Mouse (Mus musculus) adipocyte (in vitro differentiated cells): ENCODE results near the gene Cutc.

Experiments used
- DNase-seq: peaks from one replicate; pipeline ENCODE4 v3.0.0-alpha.2; 2016; ENCODE audit warnings: low spot score

Cutc gene

DNA sequence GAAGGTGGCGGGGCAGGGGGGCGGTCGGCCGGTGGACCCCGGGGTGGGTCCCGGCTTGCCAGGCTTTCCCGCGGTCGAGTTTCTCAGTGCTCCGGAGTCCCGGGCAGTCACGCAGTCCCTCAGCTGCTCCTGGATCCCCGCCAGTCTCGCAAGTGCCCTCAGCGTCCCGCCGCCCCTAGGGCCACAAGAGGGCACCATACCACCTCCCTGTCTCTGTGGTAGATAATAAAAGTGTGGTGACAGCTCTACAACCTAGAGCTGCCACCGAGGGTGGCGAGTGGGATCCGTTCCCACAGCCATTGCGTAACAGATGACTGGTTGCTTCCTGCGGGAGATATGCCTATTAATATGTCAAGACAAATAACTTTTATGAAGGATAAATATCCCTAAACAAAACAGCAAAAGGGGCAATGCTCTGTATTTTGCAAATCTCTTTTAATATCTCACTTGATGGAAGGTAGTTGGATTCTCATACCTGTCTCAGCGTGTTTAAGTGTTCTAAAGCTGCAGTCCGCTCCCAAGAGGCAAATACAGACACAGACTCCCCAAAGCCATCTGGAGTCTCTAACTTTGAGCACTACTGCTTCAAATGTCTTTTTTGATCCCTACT is 535 bp downstream of the Cutc start:
- peak; percentile 94 for DNase-seq

DNA sequence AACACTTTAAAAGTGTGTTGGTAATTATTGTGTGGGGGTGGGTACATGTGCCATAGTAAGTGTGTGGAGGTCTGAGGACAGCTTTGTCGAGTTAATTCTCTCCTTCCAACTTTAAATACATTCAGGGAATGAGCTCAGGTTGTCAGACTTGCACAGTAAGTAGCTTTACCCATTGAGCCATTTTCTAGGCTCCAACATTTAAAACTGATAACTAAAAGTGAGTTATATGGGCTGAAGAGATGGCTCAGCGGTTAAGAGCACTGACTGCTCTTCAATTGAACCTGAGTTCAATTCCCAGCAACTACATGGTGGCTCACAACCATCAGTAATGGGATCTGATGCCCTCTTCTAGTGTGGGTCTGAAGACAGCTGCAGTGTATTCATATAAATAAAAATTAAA is 1.4 kb downstream of the Cutc start:
- no peak for DNase-seq

DNA sequence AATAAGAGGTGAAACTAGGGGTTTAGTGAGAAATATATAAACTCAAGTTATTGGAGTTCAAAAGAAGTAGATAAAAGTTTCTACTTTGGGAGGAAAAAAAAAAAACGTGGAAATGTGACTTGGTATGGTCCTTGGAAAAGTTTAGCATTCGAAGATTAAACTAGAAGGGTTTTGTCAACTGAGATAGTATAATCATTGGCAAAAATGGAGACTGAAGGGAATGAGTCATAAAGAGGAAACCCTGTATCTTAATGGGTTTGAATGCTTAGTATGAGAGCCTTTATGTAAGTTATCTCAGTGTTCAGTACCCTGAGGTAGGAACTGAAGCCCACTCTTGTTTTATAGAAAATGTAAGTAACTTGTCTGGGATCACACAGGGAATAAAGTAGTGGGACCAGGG is 2.1 kb downstream of the Cutc start:
- DNase-seq = no peak

- peak; percentile 81 for DNase-seq
Observed at GRCm38 (mm10) chr19:43760504-43760903, 7.7 kb downstream of the Cutc start.

DNA sequence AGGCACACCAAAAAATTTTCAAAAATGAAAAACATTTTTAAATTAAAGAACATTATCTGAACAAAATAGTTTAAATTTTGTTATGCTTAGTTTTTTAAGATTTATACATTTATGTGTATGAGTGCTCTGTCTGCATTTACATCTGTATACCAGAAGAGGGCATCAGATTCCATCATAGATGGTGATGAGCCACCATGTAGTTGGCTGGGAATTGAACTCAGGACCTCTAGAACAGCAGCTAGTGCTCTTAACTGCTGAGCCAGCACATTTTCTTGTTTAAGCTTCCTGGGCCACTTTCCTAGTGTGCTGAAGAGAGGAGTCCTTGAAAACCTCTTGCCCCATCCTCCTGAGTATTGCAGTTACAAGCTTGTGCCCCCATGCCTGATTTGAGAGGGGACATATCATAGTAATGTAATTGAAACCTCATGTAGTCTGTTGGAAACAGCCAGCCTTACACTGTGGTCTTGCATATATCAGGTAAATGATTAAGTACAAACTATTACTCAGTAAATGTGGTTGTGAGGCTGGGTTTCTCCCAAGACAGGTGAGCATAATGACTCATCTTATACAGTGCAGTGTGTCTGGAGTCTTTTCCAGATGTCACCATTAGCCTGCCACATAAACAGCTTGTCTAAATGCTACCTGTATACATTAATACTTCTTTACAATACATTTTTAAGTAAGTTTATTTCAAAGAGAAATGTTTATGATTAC is 8.9 kb downstream of the Cutc start:
- DNase-seq = no peak

DNA sequence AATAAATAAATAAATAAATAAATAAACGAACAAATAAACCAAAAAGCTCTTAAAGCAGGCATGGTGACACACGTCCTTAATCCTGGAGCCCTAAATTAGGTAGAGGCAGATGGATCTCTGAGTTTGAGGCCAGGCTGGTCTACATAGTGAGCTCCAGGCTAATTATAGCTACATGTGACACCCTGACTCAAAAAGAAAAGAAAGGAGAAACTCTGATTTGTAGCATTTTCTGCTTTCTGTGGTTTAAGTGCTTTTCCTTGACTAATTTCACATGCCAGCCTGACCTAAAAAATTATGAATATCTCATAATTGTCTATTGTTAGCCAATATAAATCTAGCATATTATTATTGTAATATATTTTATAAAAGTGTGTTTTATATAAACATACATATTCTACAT is 9.6 kb downstream of the Cutc start:
- DNase-seq = no peak

GRCm38 (mm10) chr19:43766451-43766850 is 13.7 kb downstream of the Cutc start:
- DNase-seq = no peak

DNA sequence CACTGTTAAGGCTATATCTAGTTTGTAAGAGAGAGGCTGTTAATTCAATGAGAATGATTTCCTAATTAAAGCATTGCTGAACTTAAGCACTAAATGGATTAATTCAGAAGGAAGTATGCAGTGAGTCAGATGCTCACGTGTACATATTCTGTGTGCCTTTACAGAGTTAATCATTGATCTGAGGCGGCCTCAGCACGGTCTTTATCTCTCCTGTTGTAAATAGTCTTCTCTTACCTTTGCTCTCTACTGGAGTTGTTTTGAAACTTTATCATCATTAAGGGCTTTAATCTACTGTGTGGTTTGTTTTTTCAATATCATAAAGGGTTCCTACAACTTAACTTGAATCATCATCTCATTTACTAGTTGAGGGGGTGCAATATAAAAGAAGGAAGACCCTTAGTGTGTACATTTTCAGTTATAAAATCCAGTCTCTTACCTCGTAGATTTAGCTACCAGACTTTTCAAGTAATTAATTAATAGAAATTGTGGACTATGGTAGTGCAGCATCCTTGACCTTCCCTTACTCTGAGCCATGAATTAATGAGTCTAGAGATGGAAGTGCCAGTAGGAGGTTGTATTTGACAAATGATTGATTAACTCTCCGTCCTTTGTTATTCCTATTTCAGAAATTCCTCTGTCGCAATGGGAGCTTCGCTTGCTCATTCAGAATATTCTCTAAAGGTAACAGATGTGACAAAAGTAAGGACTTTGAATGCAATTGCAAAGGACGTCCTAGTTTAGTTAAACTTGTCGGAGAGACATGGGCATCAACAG is 14.9 kb downstream of the Cutc start:
- no peak for DNase-seq

GRCm38 (mm10) chr19:43769366-43769960 is 16.7 kb downstream of the Cutc start:
- DNase-seq = peak; percentile 87

DNA sequence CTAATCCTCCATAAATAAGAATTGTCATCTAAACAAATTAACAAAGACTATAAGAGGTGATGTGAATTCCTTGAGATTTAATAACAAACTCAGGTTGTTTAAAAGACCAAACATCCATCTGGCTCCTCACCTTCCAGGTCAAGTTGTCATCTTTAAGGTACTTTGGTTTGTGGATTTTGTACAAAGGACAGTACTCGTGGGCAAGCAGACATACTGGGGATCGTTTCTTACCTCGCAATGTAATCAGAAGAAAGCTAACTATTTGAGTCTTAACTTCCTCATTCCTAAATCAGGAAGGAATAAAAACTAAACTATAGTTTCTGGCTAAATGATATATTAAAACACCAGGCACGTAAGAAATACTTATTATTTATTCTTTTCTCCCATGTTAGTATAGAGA is 17.8 kb downstream of the Cutc start:
- DNase-seq = no peak

- DNase-seq = no peak
Observed at GRCm38 (mm10) chr19:43771499-43771969, 18.7 kb downstream of the Cutc start.

- no peak for DNase-seq
Observed at GRCm38 (mm10) chr19:43772311-43772710, 19.5 kb downstream of the Cutc start.

- DNase-seq = no peak
Observed at GRCm38 (mm10) chr19:43775433-43775832, 22.6 kb downstream of the Cutc start.

DNA sequence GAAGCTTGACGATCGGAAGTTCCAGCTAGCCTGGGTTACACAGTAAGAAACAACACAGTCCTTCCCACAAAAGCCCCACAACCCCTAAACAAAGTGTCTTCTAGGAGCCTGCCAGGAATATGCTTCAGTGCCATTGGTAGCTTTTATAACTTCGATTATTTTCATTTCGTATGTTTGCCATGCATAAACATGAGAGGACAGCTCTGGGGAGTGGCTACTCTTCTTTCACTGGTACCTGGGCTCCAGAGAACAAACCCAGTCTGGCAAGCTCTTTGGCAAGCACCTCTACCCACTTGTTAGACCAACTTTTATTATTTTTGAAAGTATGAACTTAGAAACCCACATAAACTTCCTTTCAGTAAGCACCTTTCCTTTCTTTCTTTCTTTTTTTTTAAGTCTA is 23.8 kb downstream of the Cutc start:
- DNase-seq = no peak

GRCm38 (mm10) chr19:43777308-43777707 is 24.5 kb downstream of the Cutc start:
- DNase-seq = no peak

GRCm38 (mm10) chr19:43780391-43780790 is 27.6 kb downstream of the Cutc start:
- DNase-seq = no peak

DNA sequence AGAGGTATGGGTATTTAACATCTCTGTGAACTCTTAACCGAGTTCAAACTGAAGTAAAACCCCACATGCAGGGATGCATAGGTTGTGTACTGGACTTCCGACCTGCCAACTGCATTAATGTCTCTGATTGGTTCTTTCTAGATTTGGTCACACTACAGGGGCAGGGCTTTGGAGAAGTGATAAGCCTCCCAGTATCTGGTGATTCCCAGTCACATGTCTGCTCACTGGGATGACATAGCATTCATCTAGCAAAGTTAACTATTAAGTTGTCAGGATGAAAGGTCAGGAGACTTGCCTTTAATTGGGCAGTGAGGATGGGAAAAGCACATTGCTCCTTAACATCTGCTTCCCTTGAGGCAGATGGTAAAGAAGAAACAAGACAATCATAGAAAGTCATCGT is 29.2 kb downstream of the Cutc start, which contains the start of gene Abcc2:
Abcc2 (plus strand) TSS at position 213 of the 400 bp plus-strand sequence.
- DNase-seq = no peak

DNA sequence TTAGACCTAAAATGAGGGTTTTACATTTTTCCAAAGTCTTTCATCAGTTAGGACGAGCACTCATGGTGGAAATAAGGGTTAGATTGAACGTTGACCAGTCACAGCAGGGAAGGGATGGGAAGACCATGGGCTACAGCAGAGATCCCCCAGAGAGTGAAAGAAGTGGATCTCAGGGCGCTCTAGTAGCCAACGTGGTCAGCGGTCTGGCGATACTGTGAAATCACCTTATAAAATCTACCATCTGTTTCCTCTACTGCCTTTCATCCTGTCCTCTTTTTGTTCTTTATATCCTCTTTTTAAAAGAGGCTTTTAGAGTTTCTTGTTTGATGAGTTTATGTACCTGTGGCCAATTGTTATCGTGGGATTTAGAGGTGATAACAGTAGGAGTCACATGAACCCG is 32.0 kb downstream of the Cutc start:
- DNase-seq = no peak

DNA sequence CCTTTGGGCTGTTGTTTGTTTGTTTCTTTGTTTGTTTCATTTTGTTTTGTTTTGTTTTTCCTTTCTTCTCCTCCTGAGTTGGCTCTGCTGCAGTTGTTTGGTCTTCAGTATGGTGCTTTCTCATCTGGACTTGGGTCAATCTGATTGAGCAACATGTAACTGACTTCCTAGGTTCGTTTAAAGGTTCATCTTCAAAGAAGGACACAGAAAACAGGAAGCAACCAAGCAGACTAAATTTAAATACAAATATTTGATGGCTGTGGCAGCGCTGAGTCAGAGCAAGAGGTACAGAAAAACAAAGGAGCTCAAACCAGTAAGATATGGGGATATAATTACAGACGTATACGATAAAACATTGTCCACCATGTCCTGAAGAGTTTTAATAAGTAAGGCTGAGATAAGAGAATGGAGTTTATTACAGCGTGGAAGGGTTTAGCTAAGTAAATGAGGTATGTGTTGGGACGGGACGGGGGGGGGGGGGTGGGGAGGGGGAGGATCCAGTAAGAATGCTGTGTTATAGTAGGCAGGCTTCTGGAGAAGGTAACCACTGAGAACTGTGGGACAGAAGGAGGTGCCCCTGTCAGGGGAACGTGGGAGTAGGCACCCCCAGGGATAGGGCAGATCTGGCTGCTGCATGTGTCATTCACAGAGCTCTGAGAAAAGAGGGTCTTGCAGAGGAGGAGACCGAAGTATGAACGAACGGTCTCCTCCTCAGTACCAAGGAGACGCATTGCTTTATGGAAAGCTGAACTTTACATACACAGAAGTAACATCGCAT is 33.6 kb downstream of the Cutc start:
- DNase-seq = no peak

DNA sequence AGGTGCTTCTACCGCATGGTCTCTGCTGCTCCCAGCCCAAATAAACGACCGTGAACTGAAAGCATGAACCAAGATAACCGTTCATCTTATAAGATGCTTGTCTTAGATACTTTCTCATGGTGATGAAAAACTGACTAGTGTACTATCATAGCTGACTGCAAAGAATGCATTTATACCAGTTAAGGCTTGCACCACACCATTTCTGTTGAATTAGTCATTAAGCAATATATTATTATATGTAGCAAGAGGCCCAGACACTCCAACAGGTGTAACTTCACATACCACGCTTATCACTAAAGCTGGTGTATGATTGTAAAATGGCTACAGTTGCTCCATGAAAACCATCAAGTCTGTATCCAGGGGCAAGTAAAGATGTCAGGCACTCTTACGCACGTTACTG is 37.0 kb downstream of the Cutc start:
- DNase-seq = no peak

DNA sequence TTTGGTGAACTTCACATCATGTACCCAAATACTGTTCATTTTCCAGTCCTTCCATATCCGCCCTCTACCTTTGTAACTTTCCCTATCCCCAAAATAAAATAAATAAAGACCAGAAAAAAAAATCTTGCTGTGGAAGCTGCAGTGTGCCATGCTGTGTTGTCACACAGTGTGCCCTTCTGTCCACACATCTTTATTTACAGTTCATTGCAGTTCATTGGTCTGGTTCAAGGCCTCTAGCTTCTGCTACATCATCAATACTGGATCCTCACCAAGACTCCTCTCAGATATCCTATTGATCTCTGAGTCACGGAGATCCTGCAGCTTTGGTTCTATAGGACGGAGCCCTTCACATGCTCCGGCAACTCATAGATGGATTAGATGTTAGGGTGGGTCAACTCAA is 39.7 kb downstream of the Cutc start:
- DNase-seq = no peak

DNA sequence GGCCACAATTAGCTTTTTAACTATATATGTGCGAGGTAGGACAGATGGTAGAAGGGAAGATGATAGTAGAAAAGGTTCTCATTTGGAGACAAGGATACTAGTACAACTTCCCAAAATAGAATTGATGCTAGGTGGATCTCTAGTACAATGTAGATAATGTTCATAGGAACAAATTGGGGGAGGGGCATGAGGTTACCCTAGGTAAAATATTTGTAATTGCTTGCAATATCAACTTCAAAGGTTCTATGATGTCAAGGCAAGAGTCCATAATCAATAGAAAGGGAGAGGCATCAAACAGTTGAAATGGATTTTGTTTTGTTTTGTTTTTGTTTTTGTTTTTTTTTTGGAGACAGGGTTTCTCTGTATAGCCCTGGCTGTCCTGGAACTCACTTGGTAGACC is 41.2 kb downstream of the Cutc start:
- DNase-seq = no peak
